ENCODE assay signal across 8 mouse cellular contexts in the genomic region with DNA sequence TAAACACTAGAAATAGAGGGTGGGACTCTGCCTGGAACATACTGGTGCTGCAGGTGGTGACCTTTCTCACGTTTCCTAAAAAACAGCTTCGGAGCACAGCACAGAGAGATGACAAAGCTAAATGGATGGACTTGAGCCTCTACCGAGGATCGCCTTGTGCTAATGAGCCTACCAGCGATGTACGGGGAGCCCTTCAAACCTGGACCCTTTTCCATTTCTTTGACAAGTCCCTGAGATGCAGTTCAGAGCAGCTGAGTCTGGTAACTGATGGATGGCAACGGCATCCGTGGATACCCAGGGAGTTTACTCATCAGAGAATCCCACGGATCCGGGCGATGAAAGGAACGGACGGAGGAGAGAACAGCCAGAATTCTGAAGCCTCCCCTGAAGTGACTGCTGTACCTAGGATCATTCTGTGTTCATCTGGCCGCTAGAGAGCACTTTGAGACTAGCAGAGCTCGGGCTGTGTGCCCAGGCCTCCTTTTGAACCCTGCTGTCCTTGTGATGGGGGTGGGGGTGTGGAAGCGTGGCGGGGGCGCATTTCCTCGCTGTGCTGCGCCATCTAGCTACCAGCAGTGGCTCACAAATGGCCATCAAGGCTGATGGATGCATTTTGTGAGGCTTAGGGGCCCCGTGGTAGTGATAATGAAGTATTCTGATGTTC. TPM values are rescaled to one million over a fixed set of nuclear protein-coding genes. Genes with fewer than 3 reads are reported as not detected.
A peak's percentile ranks its signal among the peaks of the same experiment; 100 is the strongest.
DNase-seq lines count a peak whose midpoint lies in the region; ATAC-seq lines count a peak whose summit lies in the region.

No protein-coding gene starts in this region.

- peaks cover 5% of the 10 kb centered on the region; the same call in 1 of the 2 replicates for H3K27me3 ChIP-seq in hindbrain, embryonic 12.5 days
- H3K27me3 ChIP-seq in lung, embryonic 16.5 days (ENCODE audit: control insufficient read depth, insufficient read depth, low read depth, low read length): no peaks in the 10 kb centered on the region

- peak overlapping the region; percentile 50 for H3K4me2 ChIP-seq in hindbrain, embryonic 12.5 days (replicated peaks)
- H3K4me2 ChIP-seq in lung, embryonic 16.5 days (ENCODE audit: low read depth, low read length): peak overlapping the region; percentile 50

- no peaks in the 10 kb centered on the region for H3K36me3 ChIP-seq in hindbrain, embryonic 12.5 days
- H3K36me3 ChIP-seq in lung, embryonic 16.5 days (ENCODE audit: control insufficient read depth, insufficient read depth, low read length): no peaks in the 10 kb centered on the region

- ATAC-seq in hindbrain, embryonic 12.5 days (ENCODE audit: low FRiP score): peak; percentile 92
- peak; percentile 95 for ATAC-seq in lung, embryonic 16.5 days (ENCODE audit: low read depth)
- no peak for ATAC-seq in erythroblast, adult 5-6 weeks (replicated peaks; ENCODE audit: low FRiP score, poor library complexity, severe bottlenecking)

- peaks cover 10% of the 10 kb centered on the region; the same call in 1 of the 2 replicates for H3K4me1 ChIP-seq in hindbrain, embryonic 12.5 days
- peaks cover 6% of the 10 kb centered on the region; the same call in 1 of the 2 replicates for H3K4me1 ChIP-seq in lung, embryonic 16.5 days (replicated peaks; ENCODE audit: control insufficient read depth, insufficient read depth, low read length)

- 9% methylated on average over 21 of the region's 21 CpGs for WGBS in hindbrain, embryonic 12.5 days
- WGBS in lung, embryonic 16.5 days: 5% methylated on average over 21 of the region's 21 CpGs

- peak; percentile 83 for DNase-seq in adrenal gland, adult 2 months
- DNase-seq in cerebellum, postnatal 4 days (ENCODE audit: low spot score in 2 of 2): peak; percentile 58 to 75
- peak; percentile 78 to 84 for DNase-seq in frontal cortex, postnatal 36 days (ENCODE audit: low spot score in 2 of 2)
- DNase-seq in layer of hippocampus, postnatal 10 days (ENCODE audit: low spot score in 2 of 2): peak; percentile 79 to 89
- peak; percentile 86 for DNase-seq in retina, postnatal 1 day

- H3K27ac ChIP-seq in hindbrain, embryonic 12.5 days: peak overlapping the region; percentile 56; the same call in 1 of the 2 replicates
- no peak overlapping the region for H3K27ac ChIP-seq in lung, embryonic 16.5 days (ENCODE audit: low read length)

- peak overlapping the region; percentile 38; the same call in 1 of the 2 replicates for H3K9ac ChIP-seq in hindbrain, embryonic 12.5 days
- H3K9ac ChIP-seq in lung, embryonic 16.5 days (ENCODE audit: low read length): peak overlapping the region; percentile 47

- no peaks in the 10 kb centered on the region for H3K9me3 ChIP-seq in hindbrain, embryonic 12.5 days (replicated peaks)
- no peaks in the 10 kb centered on the region for H3K9me3 ChIP-seq in lung, embryonic 16.5 days (ENCODE audit: control insufficient read depth, low read length)

- H3K4me3 ChIP-seq in hindbrain, embryonic 12.5 days: peak overlapping the region; percentile 28
- H3K4me3 ChIP-seq in lung, embryonic 16.5 days (ENCODE audit: low read length): peak overlapping the region; percentile 31

RNA-seq across cellular contexts. Expression of gene Dctd, which starts 1.6 kb away (rescaled TPM):
- 1 to 10 TPM; 2.6 to 3.0 TPM for total RNA-seq in adrenal gland, adult 2 months (2021)
- 2.6 and 2.8 TPM in 2 replicates for polyA plus RNA-seq in adrenal gland, adult 2 months (2012; rRNA removed)
- polyA plus RNA-seq in hindbrain, embryonic 12.5 days (2016; fragmentation: Nextera tagmentation; extraction: Ambion mirVana): 18.1 TPM in 2 replicates
- 1 to 10 TPM; 8.5 to 9.3 TPM for total RNA-seq in layer of hippocampus, postnatal 10 days (2021)
- 12.6 and 16.3 TPM in 2 replicates for polyA plus RNA-seq in lung, embryonic 16.5 days (2015; fragmentation: Nextera tagmentation; extraction: Ambion mirVana)
- total RNA-seq in erythroblast, adult 5-6 weeks (2015; ENCODE audit: low replicate concordance): 1.3 and 7.3 TPM in 2 replicates
- total RNA-seq in erythroblast, adult 5-6 weeks (2017; ENCODE audit: low replicate concordance): 1.8 and 3.8 TPM in 2 replicates
